Mouse (Mus musculus) CD4-positive, CD25-positive, alpha-beta regulatory T cell, adult 4 months (primary cell): ENCODE data around the gene Smim1. TPM values are rescaled to one million over a fixed set of nuclear protein-coding genes. Genes with fewer than 3 reads are reported as not detected.

Experiments
- ATAC-seq: one replicate; pipeline ENCODE4 v1.8.0; 2017
- polyA plus RNA-seq, 2 experiments: library from polyadenylated mRNA; unstranded; fragments of 100-300 nt; shearing (Covaris generic); gene quantifications; one replicate each; pipeline ENCODE4 v1.2.1; 2017

The Smim1 gene
- under 1 TPM; 0.12 to 0.65 TPM for polyA plus RNA-seq

GRCm38 (mm10) chr4:154025641-154026440 is at the start of gene Smim1:
Gene Smim1, minus strand, starts transcription at chr4:154026230.
- ATAC-seq = no peak

DNA sequence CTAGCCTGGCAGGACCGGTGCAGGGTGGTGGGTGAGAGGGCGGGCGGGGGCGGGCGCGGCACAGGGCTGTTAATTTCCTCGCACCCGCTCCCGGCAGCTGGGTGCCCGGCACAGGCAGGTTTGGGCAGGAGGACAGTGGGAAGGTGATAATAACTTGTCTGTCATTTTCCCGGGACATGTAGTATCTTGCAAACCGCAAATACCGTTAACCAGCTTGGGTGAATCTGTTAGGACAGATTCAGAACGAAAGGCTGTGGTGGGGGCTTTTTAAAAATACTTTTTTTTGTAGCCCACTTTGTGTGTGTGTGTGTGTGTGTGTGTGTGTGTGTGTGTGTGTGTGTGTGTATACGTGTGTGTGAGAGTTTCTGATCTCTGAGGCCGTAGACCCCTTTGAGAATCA is 45.9 kb upstream of the Smim1 start:
- no peak for ATAC-seq

- no peak for ATAC-seq
These were observed 45.5 kb upstream of the Smim1 start for GRCm38 (mm10) chr4:154071521-154071920.

DNA sequence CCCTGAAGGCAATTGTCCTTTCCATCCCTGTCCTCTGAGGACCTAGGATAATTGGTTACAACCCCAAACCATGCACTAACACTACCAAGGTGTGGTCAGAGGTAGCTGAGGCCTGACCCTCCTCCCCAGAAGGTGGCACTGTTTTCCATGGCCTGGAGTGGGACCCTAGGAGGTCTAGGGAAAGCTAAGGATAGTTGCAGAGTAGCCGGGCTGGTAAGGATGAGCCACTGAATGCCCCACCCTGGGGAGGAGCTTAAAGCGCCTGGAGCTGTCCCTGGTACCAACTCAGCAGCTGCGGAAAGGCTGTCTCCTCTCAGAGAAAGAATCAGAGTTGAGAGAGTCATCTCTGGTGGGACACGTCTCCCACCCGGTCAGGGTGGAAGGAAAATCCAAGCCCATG is 44.9 kb upstream of the Smim1 start:
- no peak for ATAC-seq

GRCm38 (mm10) chr4:154064827-154065773 is 39.1 kb upstream of the Smim1 start:
- ATAC-seq = no peak

DNA sequence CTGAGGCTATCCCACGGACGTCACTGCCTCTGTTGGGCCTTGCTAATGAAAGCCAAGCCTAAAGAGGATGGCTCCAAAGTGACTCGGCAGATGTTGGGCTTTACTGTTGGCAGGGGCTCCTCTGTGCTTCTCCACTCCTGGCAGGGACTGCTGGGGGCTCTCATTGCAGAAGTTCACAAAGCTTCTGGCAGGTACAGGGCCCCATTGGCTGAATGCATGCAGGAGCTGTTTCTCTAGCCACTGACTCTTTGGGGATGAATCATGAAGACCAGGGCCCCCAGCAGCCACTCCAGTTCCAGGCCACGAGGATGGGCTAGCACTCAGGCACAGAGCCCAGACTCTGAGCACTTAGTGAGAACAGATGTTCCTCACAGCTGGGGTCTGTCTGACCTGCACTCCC is 31.7 kb upstream of the Smim1 start:
- ATAC-seq = no peak

DNA sequence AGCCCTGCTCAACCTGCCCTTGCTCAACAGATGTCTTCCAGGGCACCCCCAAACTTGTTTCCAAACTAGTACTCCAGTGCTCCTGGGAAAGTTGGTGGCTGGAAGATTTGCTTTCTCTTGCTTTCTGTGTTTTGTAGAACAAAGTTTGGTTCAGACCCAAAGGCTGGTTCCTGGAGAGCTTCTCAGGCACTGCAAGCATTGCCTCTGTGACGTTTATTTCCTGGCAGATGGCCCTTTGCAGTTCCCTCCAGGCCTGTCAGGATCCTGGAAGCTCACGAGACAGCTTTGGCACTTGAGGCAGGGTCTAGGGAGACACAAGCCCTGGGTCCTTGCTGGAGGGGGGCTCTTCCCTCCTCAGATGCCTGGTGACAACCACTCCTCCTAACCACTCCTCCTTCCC is 30.6 kb upstream of the Smim1 start:
- ATAC-seq = no peak

GRCm38 (mm10) chr4:154056046-154056445 is 30.0 kb upstream of the Smim1 start:
- ATAC-seq = no peak

DNA sequence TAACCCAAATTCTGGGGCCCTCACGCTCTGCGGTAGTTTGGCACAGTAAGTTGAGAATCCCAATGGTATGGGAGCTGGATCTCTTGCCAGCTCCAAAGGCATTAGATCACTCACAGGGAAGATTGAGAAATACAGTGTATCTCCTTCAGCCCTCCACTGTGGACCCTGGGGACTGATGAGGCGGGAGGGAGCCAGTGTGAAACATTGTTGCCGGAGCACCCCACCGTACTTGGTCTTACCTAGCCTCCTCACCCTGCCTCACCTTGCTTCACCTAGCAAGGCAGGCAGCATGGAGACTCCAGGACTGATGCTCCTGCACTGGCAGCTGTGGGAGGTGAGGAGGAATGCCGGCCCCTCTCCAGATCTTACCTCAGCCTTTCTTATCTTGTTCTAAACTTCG is 29.5 kb upstream of the Smim1 start:
- no peak for ATAC-seq

GRCm38 (mm10) chr4:154053065-154053464 is 27.0 kb upstream of the Smim1 start:
- ATAC-seq = no peak

DNA sequence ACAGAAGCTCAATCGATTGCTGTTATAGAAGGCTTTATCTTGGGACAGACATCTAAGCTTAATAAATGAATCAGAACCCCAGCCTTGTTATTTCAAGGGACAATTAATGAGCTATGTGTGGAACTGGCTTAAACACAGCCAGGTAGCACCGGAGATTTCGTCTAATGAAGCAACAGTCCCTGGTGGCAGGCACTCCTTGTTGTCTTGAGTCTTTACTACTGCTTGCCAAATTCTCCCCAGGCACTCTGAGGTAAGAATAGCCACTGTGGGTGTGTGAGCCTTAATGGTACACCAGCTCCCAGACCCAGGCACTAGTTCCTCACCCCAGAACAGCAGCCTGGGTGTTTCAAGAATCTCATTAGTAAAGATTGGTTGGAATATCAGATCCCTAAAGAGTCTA is 25.4 kb upstream of the Smim1 start:
- ATAC-seq = no peak

DNA sequence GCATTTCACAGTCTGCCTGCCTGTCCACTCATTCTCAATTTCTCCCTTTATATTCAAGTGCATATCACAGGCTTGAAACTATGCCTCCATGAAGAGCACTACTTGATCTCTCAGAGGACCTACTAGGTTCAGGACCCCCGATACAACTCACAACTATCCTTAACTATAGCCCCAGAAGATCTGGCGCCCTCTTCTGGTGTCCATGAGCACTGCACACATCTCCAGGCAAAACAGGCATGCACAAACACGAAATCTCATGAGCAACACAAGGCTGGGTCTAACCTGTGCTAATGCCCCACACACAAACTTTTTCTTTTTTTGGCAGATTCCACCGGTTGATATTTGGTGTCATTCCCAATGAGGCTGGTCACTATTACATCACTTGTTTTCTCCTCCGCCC is 19.8 kb upstream of the Smim1 start:
- ATAC-seq = no peak

DNA sequence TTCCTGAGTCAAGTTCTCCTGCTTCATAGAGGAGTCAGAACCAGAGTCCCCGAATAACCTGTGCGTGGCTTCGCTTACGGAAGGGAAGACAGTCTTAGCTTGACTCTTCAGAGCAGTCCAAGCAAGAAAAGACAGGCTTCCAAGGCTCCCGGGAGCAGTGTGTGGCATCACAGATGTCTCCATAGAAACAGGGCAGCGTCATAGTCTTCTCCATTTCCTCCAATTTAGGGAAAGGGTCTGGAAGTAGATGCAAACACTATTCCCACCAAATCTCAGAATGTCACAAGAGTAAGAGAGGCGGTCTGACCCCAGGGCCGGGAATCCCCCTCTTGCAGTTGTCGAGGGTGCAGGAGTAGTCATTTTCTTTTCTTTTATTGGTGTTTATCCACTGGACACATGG is 16.5 kb upstream of the Smim1 start, which contains the start of gene Ccdc27:
Gene Ccdc27 (minus strand): TSS at position 101 of the 400 bp plus-strand sequence.
- no peak for ATAC-seq

- ATAC-seq = no peak
These were observed 11.1 kb upstream of the Smim1 start for GRCm38 (mm10) chr4:154037123-154037522.

DNA sequence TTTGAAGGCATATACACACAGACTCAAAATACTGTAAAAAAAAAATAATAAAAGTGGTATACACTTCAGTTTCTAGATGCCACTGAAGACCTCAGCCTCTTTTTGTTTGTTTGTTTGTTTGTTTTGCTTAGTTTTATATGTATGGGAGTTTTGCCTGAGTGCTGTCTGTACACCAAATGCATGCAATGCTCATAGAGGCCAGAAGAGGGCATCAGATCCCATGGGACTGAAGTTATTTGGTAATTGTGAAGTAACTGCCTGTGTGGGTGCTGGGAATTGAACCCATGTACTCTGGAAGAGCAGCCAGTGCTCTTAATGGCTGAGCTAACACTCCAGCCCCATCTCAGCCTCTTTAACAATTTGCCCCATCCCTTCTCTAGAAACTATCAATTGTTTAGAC is 2.6 kb upstream of the Smim1 start:
- ATAC-seq = no peak

GRCm38 (mm10) chr4:154028066-154028465 is 2.0 kb upstream of the Smim1 start:
- ATAC-seq = no peak

DNA sequence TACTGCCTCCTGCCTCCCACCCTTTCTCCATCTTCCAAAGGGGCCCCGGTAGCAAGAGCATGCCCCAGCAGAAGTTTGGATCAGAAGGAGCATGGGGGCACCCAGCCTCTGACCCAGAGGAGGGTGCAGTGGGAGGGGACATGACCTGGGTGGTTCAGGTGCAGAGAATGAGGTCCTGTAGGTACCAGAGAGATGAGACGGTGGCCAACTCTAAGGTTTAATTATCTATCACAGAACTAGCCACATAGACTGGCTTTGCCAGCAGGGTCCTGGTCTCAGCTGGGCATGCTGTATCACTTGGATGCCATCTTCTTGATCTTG is 371 bp upstream of the Smim1 start:
- ATAC-seq = no peak

DNA sequence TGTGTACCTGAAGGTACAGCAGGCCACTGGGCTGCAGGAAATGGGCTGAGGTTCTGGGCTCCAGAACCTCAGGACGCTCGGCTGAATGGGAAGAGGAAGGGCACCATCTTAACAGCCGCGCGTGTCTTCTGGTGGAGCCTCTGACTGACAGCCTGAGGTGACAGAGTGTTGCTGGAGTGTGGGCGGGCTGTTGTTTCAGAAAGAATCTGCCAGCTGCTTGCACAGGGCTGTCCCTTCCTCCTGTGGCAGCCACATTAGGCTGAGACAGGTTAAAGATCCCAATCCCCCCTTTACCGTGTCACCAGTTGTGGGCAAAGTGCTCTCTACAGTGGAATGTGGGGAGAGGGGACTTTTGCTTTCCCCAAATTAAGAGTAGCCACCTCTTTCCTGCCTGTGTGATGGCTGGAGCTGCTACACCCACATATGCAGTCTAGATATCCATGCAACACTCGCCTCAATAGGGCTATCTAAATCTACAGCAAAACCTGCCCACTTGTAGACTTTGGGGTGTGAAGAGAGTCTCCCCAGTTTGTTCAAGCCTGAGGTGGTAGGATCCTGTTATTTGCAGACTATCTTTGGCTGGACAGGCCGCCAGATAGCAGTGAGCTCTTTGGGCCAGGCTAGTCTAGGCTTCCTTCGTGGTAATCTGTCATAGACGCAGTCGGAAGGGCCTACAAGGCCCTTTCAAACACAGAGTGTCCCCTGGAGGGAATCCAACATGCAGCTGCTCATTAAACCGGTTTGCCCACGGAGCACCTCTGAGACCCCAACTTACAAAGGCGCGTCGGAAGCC is 1.1 kb downstream of the Smim1 start:
- no peak for ATAC-seq

DNA sequence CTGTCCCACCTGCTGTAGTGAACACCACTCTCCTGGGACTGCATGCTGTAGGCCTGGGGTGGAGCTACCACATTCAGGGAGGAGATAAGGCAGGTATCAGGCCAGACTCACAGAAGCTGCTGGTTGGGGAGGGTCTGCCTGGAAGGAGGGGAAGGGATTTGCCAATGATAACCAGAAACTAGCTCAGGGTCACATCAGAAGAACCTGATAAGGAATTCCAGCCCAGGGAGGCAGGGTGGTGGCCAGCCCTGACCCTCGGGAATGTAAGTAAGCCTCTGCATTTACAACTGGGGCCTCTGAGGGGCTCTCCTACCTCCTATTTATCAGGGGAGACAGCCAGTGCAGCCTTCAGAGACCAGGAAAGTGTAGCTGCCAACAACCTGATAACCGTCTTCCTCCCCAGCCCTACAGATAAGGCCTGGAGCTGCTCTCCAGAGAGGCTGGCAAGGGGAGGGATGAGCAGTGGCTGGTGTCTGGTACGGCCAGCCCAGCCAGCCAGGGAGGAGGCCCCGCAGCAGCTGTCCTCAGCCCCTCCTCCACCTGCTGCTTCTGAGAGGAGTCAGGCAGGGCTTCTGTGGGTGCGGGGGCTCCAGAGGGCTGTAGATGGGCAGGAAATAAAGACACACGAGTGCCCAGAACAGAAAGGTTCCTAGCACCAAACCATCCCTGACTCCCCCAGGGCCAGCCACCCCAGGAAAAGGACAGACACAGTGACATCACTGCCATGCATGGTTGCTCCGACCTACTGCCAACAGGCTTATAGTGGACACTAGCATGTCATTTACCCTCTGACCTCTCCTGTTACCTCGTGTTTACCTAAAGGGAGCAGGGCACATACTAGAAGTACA is 2.1 kb downstream of the Smim1 start:
- no peak for ATAC-seq

- no peak for ATAC-seq
These were observed 3.2 kb downstream of the Smim1 start for GRCm38 (mm10) chr4:154022844-154023243.

DNA sequence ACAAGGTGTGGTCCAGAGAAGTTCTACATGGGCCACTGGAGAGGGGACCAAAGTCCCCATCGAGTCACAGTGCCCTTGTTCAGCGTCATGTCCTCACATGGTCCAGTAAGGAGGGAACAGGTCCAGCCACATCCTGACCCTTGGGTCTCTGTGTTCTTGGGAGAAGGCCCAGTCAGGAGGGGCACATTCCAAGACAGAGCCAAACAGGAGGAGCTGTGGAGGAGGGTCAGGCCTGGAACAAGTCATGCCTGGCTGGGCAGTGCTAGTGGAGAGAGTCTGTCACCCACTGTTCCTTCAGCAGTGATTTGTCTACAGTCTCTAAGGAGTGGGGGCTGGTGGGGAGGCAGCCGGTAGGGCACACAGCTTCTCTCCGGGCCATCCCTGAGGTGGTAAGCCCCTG is 3.6 kb downstream of the Smim1 start:
- no peak for ATAC-seq

DNA sequence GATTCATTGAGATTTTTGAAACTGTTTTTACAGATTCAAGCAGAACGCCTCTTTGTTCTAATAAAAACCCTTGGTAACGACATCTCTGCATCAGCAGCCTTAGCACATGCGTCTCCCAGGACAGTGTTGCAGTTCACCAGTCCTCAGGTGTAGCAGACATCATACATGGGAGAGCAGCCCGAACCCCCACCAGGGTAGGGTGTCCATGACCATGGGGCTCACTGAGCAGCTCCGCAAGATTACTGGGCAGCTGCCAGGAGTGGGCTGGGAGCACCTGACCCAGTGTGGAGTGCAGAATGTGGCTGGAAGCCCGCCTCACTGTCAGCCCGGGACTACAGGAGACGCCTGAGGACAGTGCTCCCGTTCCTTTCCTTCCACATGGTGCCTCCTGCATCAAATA is 4.6 kb downstream of the Smim1 start:
- ATAC-seq = no peak
